Mouse (Mus musculus) hindbrain, embryonic 11.5 days (tissue): Measurements from ENCODE around the gene Mvp. TPM values are rescaled to one million over a fixed set of nuclear protein-coding genes. Genes with fewer than 3 reads are reported as not detected.
A peak's percentile ranks its signal among the peaks of the same experiment; 100 is the strongest.

ENCODE experiments used
- ATAC-seq: fragments of 200-750 bp; cut with Nextera tagmentation; 2 replicates; pipeline ENCODE4 v1.8.0; 2017; ENCODE audit warnings: mild to moderate bottlenecking, moderate TSS enrichment, moderate library complexity; ENCODE audit not compliant: low FRiP score
- DNase-seq: peaks from one replicate; pipeline ENCODE4 v3.0.0-alpha.2; 2015; ENCODE audit warnings: low spot score
- H3K27ac ChIP-seq: fragments of 300-500 bp; sonication (generic); 2 replicates; pipeline ENCODE4 v1.5.1; 2014; ENCODE audit warnings: mild to moderate bottlenecking, low read depth, low read length
- H3K27me3 ChIP-seq: fragments of 300-500 bp; sonication (generic); 2 replicates; pipeline ENCODE4 v1.6.1; 2014; ENCODE audit warnings: mild to moderate bottlenecking, low read length, moderate library complexity, mixed read lengths; ENCODE audit not compliant: control insufficient read depth, insufficient read depth
- H3K36me3 ChIP-seq: fragments of 300-500 bp; sonication (generic); 2 replicates; pipeline ENCODE4 v1.6.1; 2014; ENCODE audit warnings: mild to moderate bottlenecking, low read length, moderate library complexity, mixed read lengths; ENCODE audit not compliant: control insufficient read depth, insufficient read depth
- H3K4me1 ChIP-seq: fragments of 300-500 bp; sonication (generic); replicated peaks from 2 replicates; pipeline ENCODE4 v1.6.1; 2014; ENCODE audit warnings: low read length, mixed read lengths; ENCODE audit not compliant: control insufficient read depth, insufficient read depth
- H3K4me2 ChIP-seq: fragments of 300-500 bp; sonication (generic); replicated peaks from 2 replicates; pipeline ENCODE4 v1.6.1; 2014; ENCODE audit warnings: mild to moderate bottlenecking, low read depth, low read length
- H3K4me3 ChIP-seq: fragments of 300-500 bp; sonication (generic); 2 replicates; pipeline ENCODE4 v1.5.1; 2014; ENCODE audit warnings: low read depth, low read length
- H3K9ac ChIP-seq: fragments of 300-500 bp; sonication (generic); 2 replicates; pipeline ENCODE4 v1.6.1; 2014; ENCODE audit warnings: low read depth, low read length
- H3K9me3 ChIP-seq: fragments of 300-500 bp; sonication (generic); 2 replicates; pipeline ENCODE4 v1.6.1; 2016; ENCODE audit warnings: low read length; ENCODE audit not compliant: control insufficient read depth
- WGBS: fragments of 180-500 bp; shearing (Covaris S2); extraction: QIAGEN DNeasy Blood & Tissue Kit; methylation state at CpG from one replicate; pipeline ENCODE4 v1.1.7; 2014; 5-methylcytosine and 5-hydroxymethylcytosine counted together
- polyA plus RNA-seq: library from polyadenylated mRNA; unstranded; fragments of >200 nt; fragmentation: Nextera tagmentation; extraction: Ambion mirVana; gene quantifications from 2 replicates; pipeline ENCODE4 v1.2.1, GENCODE M21; 2014

The Mvp gene
- polyA plus RNA-seq, 1 experiment from 2014 or later: 3.4 TPM

DNA sequence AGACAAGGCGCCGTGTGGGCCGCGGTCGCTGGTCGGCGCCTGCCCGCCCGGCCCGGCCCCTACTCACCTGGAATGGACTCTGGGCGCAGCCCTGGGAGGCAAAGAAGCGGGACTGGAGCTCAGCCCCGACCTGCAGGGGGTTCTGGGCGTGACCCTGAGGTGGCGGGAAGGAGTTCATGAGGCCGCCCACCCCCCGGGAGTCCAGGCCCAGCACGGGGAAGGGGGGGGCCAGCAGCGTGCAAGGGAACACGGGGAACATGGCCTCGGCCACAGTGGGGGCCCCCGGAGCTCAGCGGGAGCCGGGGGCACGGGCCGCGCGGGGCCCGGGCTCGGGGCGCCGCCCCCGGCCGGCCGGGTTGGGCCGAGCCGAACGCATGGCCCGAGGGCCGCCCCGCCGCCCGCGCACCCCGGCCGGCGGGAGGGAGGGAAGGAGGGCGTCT is 11.8 kb upstream of the Mvp start:
- Histone ChIP-seq H3K9ac (peak overlapping the region; percentile 100), H3K4me1 (peaks cover 17% of the 10 kb centered on the region)

DNA sequence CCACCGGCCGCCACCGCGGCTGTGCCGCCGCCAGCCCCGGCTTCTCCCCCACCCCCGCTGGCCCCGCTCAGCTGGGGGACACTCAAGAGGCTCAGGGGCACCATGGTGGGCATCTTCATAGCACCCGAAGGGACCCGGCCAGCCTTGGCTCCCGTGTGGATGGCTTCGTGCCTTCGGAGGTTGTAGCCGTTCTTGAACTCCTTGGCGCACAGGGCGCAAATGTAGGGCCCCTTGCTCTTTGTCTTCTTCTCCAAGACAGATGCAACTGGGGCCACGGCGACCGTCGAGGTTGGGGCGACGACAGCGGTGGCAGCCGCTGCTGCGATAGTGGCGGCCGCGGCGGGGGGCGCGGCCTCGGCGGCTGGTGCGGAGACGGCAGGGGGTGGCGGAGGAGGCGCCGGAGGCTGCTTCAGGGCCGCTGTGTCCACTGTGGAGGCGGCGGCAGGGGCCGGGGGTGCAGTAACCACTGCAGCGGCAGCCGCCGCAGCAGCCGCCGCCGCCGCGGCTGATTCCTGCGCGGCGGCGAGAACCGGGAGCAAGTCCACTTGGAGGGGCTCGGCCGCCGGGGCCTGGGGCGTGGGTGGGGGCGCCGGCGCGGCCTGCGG is 11.2 kb upstream of the Mvp start:
- H3K27ac ChIP-seq: peak overlapping the region; percentile 99
- peaks cover 4% of the 10 kb centered on the region; the same call in 1 of the 2 replicates for H3K36me3 ChIP-seq
- H3K4me2 ChIP-seq: peak overlapping the region; percentile 96
- peak; percentile 76 for DNase-seq
- H3K4me1 ChIP-seq: peaks cover 17% of the 10 kb centered on the region
- peak overlapping the region; percentile 100 for H3K9ac ChIP-seq
- ATAC-seq: no peak
- H3K4me3 ChIP-seq: peak overlapping the region; percentile 98
- H3K27me3 ChIP-seq: no peaks in the 10 kb centered on the region
- whole genome bisulfite sequencing: under 1% methylated on average over 49 of the region's 65 CpGs
- no peaks in the 10 kb centered on the region for H3K9me3 ChIP-seq

More for the DNA sequence above, 11.8 kb upstream of the Mvp start:
- H3K27ac ChIP-seq: peak overlapping the region; percentile 99
- no peaks in the 10 kb centered on the region for H3K9me3 ChIP-seq
- ATAC-seq (peak; percentile 5; the same call in 1 of the 2 replicates), DNase-seq (no peak)
- H3K4me3 ChIP-seq: peak overlapping the region; percentile 98
- peaks cover 5% of the 10 kb centered on the region; the same call in 1 of the 2 replicates for H3K36me3 ChIP-seq
- H3K4me2 ChIP-seq: peak overlapping the region; percentile 96
- H3K27me3 ChIP-seq: no peaks in the 10 kb centered on the region
- 0% methylated on average over 7 of the region's 48 CpGs for WGBS

DNA sequence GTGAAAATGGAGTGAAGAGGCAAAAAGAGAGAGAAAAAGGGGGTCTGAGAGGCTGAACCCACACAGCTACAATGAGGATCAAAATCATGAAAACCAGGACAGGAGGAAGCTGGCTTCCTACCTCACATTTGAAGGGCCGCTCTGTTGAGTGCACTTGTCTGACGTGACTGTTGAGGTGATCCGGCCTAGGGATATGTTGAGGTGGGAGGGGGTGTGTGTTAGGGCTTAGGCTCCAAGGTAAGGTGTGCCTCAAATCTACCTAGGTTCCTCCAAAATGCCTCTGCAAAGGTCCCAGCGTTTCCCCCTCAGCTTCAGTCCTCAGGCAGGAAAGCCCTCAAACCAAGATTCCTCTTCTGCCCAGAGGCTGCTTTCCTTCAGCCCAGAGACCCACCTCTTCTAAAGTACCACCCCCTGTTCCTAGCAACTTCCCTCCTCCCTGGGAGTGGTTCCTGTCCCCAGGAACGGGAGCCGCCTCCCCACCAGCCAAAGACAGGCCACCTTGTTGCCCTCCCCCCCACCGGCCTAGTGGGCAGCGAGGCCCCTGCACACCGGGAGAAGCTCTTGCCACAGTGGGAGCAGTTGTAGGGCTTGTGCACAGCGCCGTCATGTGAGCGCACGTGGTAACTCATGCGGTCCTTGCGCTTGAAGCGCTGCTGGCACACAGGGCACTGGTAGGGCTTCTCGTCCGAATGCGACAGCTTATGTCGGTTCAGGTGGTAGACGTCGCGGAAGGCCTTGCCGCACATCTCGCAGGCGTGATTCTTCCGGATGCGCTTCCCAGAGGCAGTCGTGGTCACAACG is 10.5 kb upstream of the Mvp start:
- peak overlapping the region; percentile 99 for H3K27ac ChIP-seq
- peak overlapping the region; percentile 96 for H3K4me2 ChIP-seq
- H3K36me3 ChIP-seq: peaks cover 4% of the 10 kb centered on the region; the same call in 1 of the 2 replicates
- 2% methylated on average over 30 of the region's 30 CpGs for WGBS
- ATAC-seq (peak; percentile 15), DNase-seq (peak; percentile 80)
- peak overlapping the region; percentile 98 for H3K4me3 ChIP-seq
- peak overlapping the region; percentile 100 for H3K9ac ChIP-seq
- no peaks in the 10 kb centered on the region for H3K27me3 ChIP-seq
- no peaks in the 10 kb centered on the region for H3K9me3 ChIP-seq
- peaks cover 20% of the 10 kb centered on the region for H3K4me1 ChIP-seq

DNA sequence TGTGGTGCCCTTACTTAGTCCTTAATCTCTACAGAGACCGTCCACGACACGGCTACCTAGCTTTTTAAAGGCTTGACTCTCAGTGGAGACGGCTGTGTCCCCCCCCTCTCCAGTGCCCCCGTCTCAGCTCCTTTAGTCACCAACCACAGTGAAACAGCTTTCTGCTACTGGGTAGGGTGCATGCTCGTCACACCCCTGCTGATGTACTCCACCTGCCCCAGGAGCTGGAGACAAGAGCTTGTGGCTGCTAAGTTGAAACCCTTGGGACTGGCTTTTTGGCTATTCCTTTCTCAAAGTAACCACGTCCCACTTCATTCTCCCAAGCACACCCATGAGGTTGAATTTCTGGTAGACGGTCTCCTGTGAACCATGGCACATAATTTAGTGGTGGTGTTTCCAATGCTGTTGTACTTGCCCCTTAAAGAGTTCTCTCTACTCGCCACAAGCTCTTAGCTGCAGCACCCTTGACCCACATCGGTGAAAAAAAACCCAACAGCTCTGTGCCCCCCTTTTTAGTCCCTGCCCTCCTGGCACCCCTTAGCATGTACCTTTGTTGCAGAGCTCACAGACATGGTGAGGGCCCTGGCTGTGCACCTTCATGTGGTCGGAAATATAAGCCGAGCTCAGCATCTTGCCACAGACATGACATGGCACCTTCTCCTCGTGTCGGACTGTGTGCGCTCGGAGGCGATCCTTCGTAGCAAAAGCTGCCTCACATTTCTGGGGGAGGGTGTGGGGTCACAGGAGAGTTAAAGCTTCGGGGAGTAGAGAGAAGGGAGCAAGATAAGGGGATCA is 9.7 kb upstream of the Mvp start:
- WGBS: 35% methylated on average over 19 of the region's 19 CpGs
- ATAC-seq: no peak

DNA sequence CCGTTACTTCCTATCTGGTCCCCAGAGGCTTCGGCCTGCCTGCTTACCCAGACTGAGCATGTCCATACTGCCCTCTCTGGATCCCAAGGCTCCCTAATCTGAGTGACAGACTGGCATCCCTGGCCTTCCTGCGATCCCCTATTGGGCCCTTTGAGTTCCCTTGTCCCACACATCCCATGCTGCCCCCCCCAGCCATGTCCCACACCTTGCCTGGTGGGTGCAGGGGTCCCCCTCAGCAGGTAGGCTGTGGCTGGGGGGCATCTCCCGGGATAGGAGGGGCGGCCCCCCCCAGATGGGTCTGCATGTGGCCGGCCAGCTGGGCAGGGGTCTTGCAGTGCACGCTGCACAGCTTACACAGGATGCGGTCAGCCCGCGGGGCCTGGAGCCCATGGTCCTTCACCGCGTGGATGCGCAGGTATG is 8.9 kb upstream of the Mvp start:
- WGBS: 82% methylated on average over 13 of the region's 13 CpGs
- no peaks in the 10 kb centered on the region for H3K27me3 ChIP-seq
- no peaks in the 10 kb centered on the region for H3K9me3 ChIP-seq
- H3K9ac ChIP-seq: peak overlapping the region; percentile 100
- DNase-seq: no peak
- peak overlapping the region; percentile 98 for H3K4me3 ChIP-seq
- peak overlapping the region; percentile 96 for H3K4me2 ChIP-seq
- H3K4me1 ChIP-seq: peaks cover 25% of the 10 kb centered on the region
- peak overlapping the region; percentile 33; the same call in 1 of the 2 replicates for H3K27ac ChIP-seq
- H3K36me3 ChIP-seq: peaks cover 4% of the 10 kb centered on the region; the same call in 1 of the 2 replicates
- ATAC-seq: no peak

More for the DNA sequence above, 9.7 kb upstream of the Mvp start:
- Histone ChIP-seq H3K36me3 (peaks cover 4% of the 10 kb centered on the region; the same call in 1 of the 2 replicates), H3K9ac (peak overlapping the region; percentile 100), H3K9me3 (no peaks in the 10 kb centered on the region), H3K4me1 (peaks cover 22% of the 10 kb centered on the region), H3K27ac (peak overlapping the region; percentile 33), H3K4me2 (peak overlapping the region; percentile 96), H3K4me3 (peak overlapping the region; percentile 98), H3K27me3 (no peaks in the 10 kb centered on the region)
- no peak for DNase-seq

DNA sequence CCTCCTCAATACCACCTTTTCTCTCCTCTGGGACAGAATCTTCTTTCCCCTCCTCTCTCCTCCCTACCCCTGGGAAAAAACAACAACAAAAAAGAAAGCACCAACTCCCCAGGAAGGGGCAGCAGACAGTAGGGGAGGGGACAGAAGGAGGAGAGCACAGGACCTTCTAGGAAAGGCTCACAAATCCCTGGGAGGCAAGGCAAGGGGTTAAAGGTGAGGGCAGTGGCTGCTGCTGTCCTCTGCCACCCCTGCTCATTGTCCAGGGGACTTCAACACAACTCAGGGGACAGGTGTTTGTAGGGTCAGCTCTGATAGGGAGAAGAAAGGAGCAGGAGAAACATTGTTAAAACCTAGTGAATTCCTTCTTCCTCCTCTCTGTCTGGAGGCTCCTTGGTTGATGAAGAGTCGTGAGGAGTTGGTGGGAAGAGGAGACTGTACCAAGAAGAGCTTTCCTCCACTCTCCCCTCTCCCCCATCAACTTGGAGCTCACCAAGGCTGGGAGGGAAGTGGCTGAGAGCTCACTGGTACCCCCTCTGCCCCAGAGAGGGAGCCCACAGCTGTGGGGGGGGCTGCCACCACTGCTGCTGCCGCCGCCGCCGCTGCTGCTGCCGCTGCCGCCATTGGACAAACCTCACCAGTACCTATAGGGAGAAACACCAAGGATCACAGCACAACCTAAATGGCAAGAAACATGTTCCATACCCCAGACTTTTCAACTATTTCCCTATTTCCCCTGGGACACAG is 8.3 kb upstream of the Mvp start:
- 0 out of 2 replicates have a peak overlapping the region, but pooled peaks have one; percentile 11 for H3K9ac ChIP-seq
- no peaks in the 10 kb centered on the region for H3K27me3 ChIP-seq
- H3K9me3 ChIP-seq: no peaks in the 10 kb centered on the region
- DNase-seq (no peak), ATAC-seq (no peak)
- peak overlapping the region; percentile 96; the same call in 1 of the 2 replicates for H3K4me2 ChIP-seq
- peaks cover 26% of the 10 kb centered on the region for H3K4me1 ChIP-seq
- H3K27ac ChIP-seq: peak overlapping the region; percentile 47; the same call in 1 of the 2 replicates
- 76% methylated on average over 7 of the region's 7 CpGs for WGBS
- H3K4me3 ChIP-seq: no peak overlapping the region
- H3K36me3 ChIP-seq: peaks cover 4% of the 10 kb centered on the region; the same call in 1 of the 2 replicates

DNA sequence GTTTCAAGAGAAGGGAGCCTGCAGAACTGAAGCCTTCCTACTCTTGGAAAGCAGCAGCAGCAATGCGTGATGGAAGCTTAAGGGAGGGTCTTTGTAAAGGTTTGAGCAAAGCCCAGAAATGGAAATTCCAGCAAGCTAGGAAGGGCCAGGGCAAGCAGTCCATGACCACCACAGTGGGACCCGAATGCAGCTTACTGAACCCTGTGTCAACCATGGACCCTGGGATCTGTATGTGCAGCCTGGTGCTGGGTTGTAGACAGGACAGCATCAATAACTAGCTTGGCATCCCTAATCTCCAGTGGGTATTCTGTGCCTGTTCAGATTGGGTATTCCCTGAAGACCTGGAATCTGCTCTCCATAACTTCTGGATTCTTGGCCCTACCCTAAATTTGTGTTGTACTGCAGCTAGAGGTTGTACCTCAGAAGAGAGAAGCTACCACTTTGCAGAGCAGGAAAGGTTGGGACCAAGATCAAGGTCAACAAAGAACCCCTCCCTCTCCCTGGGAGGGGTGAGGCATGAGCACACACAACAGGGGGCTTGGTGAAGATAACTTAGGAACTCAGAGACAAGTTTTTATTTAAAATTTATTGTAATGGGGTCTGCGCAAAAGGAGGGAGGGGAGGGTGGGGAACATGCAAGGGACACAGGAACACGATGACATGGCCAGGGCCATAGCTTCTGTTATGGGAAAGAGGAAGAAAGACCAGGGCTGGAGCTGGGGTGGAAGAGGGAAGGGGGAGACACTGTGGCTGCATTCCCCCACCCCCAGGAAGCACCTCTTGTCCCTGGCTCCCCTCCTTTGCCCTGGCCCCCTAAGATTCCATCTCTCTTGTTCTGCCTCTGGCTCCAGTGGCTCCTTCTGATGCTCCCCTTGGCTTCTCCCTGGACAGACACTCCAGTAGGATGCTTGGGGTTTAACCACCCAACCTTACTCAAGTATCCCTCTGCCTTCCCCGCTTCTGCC is 7.4 kb upstream of the Mvp start:
- H3K9me3 ChIP-seq: no peaks in the 10 kb centered on the region
- 47% methylated on average over 5 of the region's 5 CpGs for WGBS
- H3K27ac ChIP-seq: peak overlapping the region; percentile 75
- H3K4me2 ChIP-seq: peak overlapping the region; percentile 84
- H3K9ac ChIP-seq: peak overlapping the region; percentile 74
- DNase-seq (peak; percentile 59), ATAC-seq (no peak)
- no peaks in the 10 kb centered on the region for H3K27me3 ChIP-seq
- H3K36me3 ChIP-seq: peaks cover 4% of the 10 kb centered on the region; the same call in 1 of the 2 replicates
- peak overlapping the region; percentile 38 for H3K4me3 ChIP-seq
- peaks cover 24% of the 10 kb centered on the region for H3K4me1 ChIP-seq
